Mouse (Mus musculus) G1E (cell line): ENCODE measurements around the gene Ltbp1. TPM values are rescaled to one million over a fixed set of nuclear protein-coding genes. Genes with fewer than 3 reads are reported as not detected.

ENCODE experiments used
- ATAC-seq: 2 replicates; pipeline ENCODE4 v1.8.0; 2016; ENCODE audit warnings: mild to moderate bottlenecking; ENCODE audit not compliant: insufficient number of reproducible peaks, poor library complexity, low FRiP score, severe bottlenecking; ENCODE audit errors: extremely low read depth
- DNase-seq: peaks from one replicate; pipeline ENCODE4 v3.0.0; 2012; ENCODE audit warnings: low spot score
- H3K27me3 ChIP-seq: 2 replicates; pipeline ENCODE4 v1.6.1; 2012; ENCODE audit warnings: mild to moderate bottlenecking, low read length, inconsistent platforms; ENCODE audit not compliant: insufficient read depth
- H3K36me3 ChIP-seq: replicated peaks from 2 replicates; pipeline ENCODE3; 2012; ENCODE audit warnings: mild to moderate bottlenecking, inconsistent platforms
- H3K4me1 ChIP-seq: 2 replicates; pipeline ENCODE4 v1.6.1; 2012; ENCODE audit warnings: low read depth, low read length, inconsistent platforms, mixed read lengths; ENCODE audit not compliant: insufficient read depth
- H3K4me3 ChIP-seq: 2 replicates; pipeline ENCODE4 v1.5.1; 2012; ENCODE audit warnings: low read depth, mild to moderate bottlenecking, inconsistent platforms, low read length, moderate library complexity, mixed read lengths
- H3K9me3 ChIP-seq: replicated peaks from 2 replicates; pipeline ENCODE4 v1.6.1; 2012; ENCODE audit warnings: inconsistent platforms
- CTCF ChIP-seq: IDR thresholded peaks from 2 replicates; pipeline ENCODE4 v1.5.1; 2012; ENCODE audit warnings: low read depth, low read length, inconsistent platforms, mixed read lengths
- GATA1 ChIP-seq: IDR thresholded peaks from 2 replicates; pipeline ENCODE4 v1.6.1; 2012; ENCODE audit warnings: borderline replicate concordance, low read length, inconsistent platforms, mixed read lengths
- GATA2 ChIP-seq: IDR thresholded peaks from 2 replicates; pipeline ENCODE4 v1.6.1; 2012; ENCODE audit warnings: low read depth, low read length, inconsistent platforms, borderline replicate concordance
- POLR2AphosphoS5 ChIP-seq: IDR thresholded peaks from 2 replicates; pipeline ENCODE4 v1.6.1; 2012; ENCODE audit warnings: low read depth, low read length, inconsistent platforms; ENCODE audit not compliant: insufficient replicate concordance
- TAL1 ChIP-seq: conservative IDR thresholded peaks from 2 replicates; pipeline ENCODE4 v1.6.1; 2012; ENCODE audit warnings: low read depth, low read length, inconsistent platforms, mixed read lengths
- polyA plus RNA-seq: library from polyadenylated mRNA; stranded (reverse); fragments of >175 nt; gene quantifications from 2 replicates; pipeline ENCODE4 v1.2.3, GENCODE M21; 2012
- total RNA-seq, 2 experiments: library from RNA; stranded (forward) in 1 of 2; stranded (reverse) in 1 of 2; fragments of 200-1000 nt in 1 of 2; fragments of >200 nt in 1 of 2; fragmentation: Nextera tagmentation in 1 of 2; gene quantifications; 2 replicates each; pipeline ENCODE4 v1.2.3; 2014 to 2017

Ltbp1 gene
- total and polyA plus RNA-seq, 3 experiments: 0.05 TPM; not detected in 2

GRCm38 (mm10) chr17:75027358-75028131, 22.2 kb downstream of the Ltbp1 start:
- ATAC-seq: no peak
- Histone ChIP-seq H3K27me3 (no peaks in the 10 kb centered on the region), H3K36me3 (no peaks in the 10 kb centered on the region), H3K4me3 (no peak overlapping the region), H3K9me3 (no peaks in the 10 kb centered on the region), H3K4me1 (no peaks in the 10 kb centered on the region)
- no peak for TF ChIP-seq GATA1
- TF ChIP-seq POLR2AphosphoS5: no peak
- TF ChIP-seq TAL1: no peak
- no peak for TF ChIP-seq CTCF
- TF ChIP-seq GATA2: no peak
- no peak for DNase-seq

- no peak for DNase-seq
- no peak for TF ChIP-seq GATA2
- no peak for TF ChIP-seq GATA1
- TF ChIP-seq POLR2AphosphoS5: no peak
- no peak for TF ChIP-seq CTCF
- no peak for TF ChIP-seq TAL1
- H3K4me3 ChIP-seq: no peak overlapping the region
- no peaks in the 10 kb centered on the region for H3K36me3 ChIP-seq
- no peak for ATAC-seq
- no peaks in the 10 kb centered on the region for H3K9me3 ChIP-seq
- no peaks in the 10 kb centered on the region for H3K27me3 ChIP-seq
- no peaks in the 10 kb centered on the region for H3K4me1 ChIP-seq
Observed at GRCm38 (mm10) chr17:75033356-75033755, 28.0 kb downstream of the Ltbp1 start.

GRCm38 (mm10) chr17:75033872-75034615, 28.7 kb downstream of the Ltbp1 start:
- TF ChIP-seq GATA2 (no peak), CTCF (no peak), POLR2AphosphoS5 (no peak), TAL1 (no peak), GATA1 (no peak)
- no peak for DNase-seq
- H3K4me1 ChIP-seq: no peaks in the 10 kb centered on the region
- no peaks in the 10 kb centered on the region for H3K36me3 ChIP-seq
- H3K4me3 ChIP-seq: no peak overlapping the region
- H3K27me3 ChIP-seq: no peaks in the 10 kb centered on the region
- H3K9me3 ChIP-seq: no peaks in the 10 kb centered on the region
- ATAC-seq: no peak

- ATAC-seq (no peak), DNase-seq (no peak)
- no peak overlapping the region for H3K4me3 ChIP-seq
- H3K27me3 ChIP-seq: no peaks in the 10 kb centered on the region
- H3K9me3 ChIP-seq: no peaks in the 10 kb centered on the region
- no peaks in the 10 kb centered on the region for H3K36me3 ChIP-seq
- no peaks in the 10 kb centered on the region for H3K4me1 ChIP-seq
- no peak for TF ChIP-seq GATA1
- TF ChIP-seq GATA2: no peak
- no peak for TF ChIP-seq CTCF
- no peak for TF ChIP-seq POLR2AphosphoS5
- TF ChIP-seq TAL1: no peak
Observed at GRCm38 (mm10) chr17:75036881-75037280, 31.5 kb downstream of the Ltbp1 start.

GRCm38 (mm10) chr17:75039017-75039416, 33.6 kb downstream of the Ltbp1 start:
- H3K27me3 ChIP-seq: no peaks in the 10 kb centered on the region
- ATAC-seq (no peak), DNase-seq (no peak)
- H3K9me3 ChIP-seq: no peaks in the 10 kb centered on the region
- no peaks in the 10 kb centered on the region for H3K36me3 ChIP-seq
- no peaks in the 10 kb centered on the region for H3K4me1 ChIP-seq
- no peak overlapping the region for H3K4me3 ChIP-seq
- TF ChIP-seq CTCF (no peak), POLR2AphosphoS5 (no peak), GATA1 (no peak), TAL1 (no peak), GATA2 (no peak)

- H3K4me1 ChIP-seq: no peaks in the 10 kb centered on the region
- ATAC-seq: no peak
- H3K36me3 ChIP-seq: no peaks in the 10 kb centered on the region
Observed at GRCm38 (mm10) chr17:75049366-75049969, 44.1 kb downstream of the Ltbp1 start.

More at GRCm38 (mm10) chr17:75049366-75049969, 44.1 kb downstream of the Ltbp1 start:
- Histone ChIP-seq H3K4me3 (no peak overlapping the region), H3K27me3 (no peaks in the 10 kb centered on the region), H3K9me3 (0 out of 2 replicates have a peak, but pooled peaks cover 3% of the 10 kb centered on the region)
- TF ChIP-seq GATA2: no peak
- no peak for TF ChIP-seq GATA1
- no peak for TF ChIP-seq CTCF
- no peak for TF ChIP-seq TAL1
- no peak for TF ChIP-seq POLR2AphosphoS5
- DNase-seq: no peak
